Mouse (Mus musculus) intestine, embryonic 14.5 days (tissue): ENCODE data around the gene Zbed4. TPM values are rescaled to one million over a fixed set of nuclear protein-coding genes. Genes with fewer than 3 reads are reported as not detected.
"Not testable (repeated sequence)": the region's sequence is repeated elsewhere in the genome, so short reads cannot be mapped to it uniquely, and the experiment has no call there.

Experiments
- ATAC-seq: fragments of 200-750 bp; cut with Nextera tagmentation; replicated peaks from 2 replicates; pipeline ENCODE4 v1.8.0; 2017; ENCODE audit warnings: low read depth, moderate number of reproducible peaks, moderate TSS enrichment, moderate library complexity; ENCODE audit not compliant: low FRiP score, low TSS enrichment
- DNase-seq: peaks from one replicate; pipeline ENCODE4 v3.0.0-alpha.2; 2018; ENCODE audit warnings: low spot score
- H3K27ac ChIP-seq: fragments of 300-500 bp; sonication (generic); 2 replicates; pipeline ENCODE4 v1.5.1; 2014; ENCODE audit warnings: low read depth, mild to moderate bottlenecking, control low read depth
- H3K27me3 ChIP-seq: fragments of 300-500 bp; sonication (generic); replicated peaks from 2 replicates; pipeline ENCODE4 v1.6.1; 2014; ENCODE audit warnings: low read length, control low read depth; ENCODE audit not compliant: control insufficient read depth, insufficient read depth
- H3K36me3 ChIP-seq: fragments of 300-500 bp; sonication (generic); 2 replicates; pipeline ENCODE4 v1.6.1; 2014; ENCODE audit warnings: low read length, control low read depth; ENCODE audit not compliant: control insufficient read depth, insufficient read depth
- H3K4me1 ChIP-seq: fragments of 300-500 bp; sonication (generic); replicated peaks from 2 replicates; pipeline ENCODE4 v1.6.1; 2014; ENCODE audit warnings: low read length, control low read depth, mixed read lengths; ENCODE audit not compliant: control insufficient read depth, insufficient read depth
- H3K4me2 ChIP-seq: fragments of 300-500 bp; sonication (generic); 2 replicates; pipeline ENCODE4 v1.6.1; 2014; ENCODE audit warnings: low read length
- H3K4me3 ChIP-seq: fragments of 300-500 bp; sonication (generic); 2 replicates; pipeline ENCODE4 v1.5.1; 2014; ENCODE audit warnings: low read depth, low read length, control low read depth, mixed read lengths
- H3K9ac ChIP-seq: fragments of 300-500 bp; sonication (generic); 2 replicates; pipeline ENCODE4 v1.6.1; 2014; ENCODE audit warnings: mild to moderate bottlenecking, low read length
- H3K9me3 ChIP-seq: fragments of 300-500 bp; sonication (generic); 2 replicates; pipeline ENCODE4 v1.6.1; 2016; ENCODE audit warnings: low read length, control low read depth; ENCODE audit not compliant: control insufficient read depth
- WGBS: fragments of 180-500 bp; shearing (Covaris S2); extraction: QIAGEN DNeasy Blood & Tissue Kit; methylation state at CpG from one replicate; pipeline ENCODE4 v1.1.7; 2014; 5-methylcytosine and 5-hydroxymethylcytosine counted together
- polyA plus RNA-seq: library from polyadenylated mRNA; unstranded; fragments of >200 nt; fragmentation: Nextera tagmentation; extraction: Ambion mirVana; gene quantifications from 2 replicates; pipeline ENCODE4 v1.2.1, GENCODE M21; 2014

Zbed4 gene
- polyA plus RNA-seq, 1 experiment from 2014 or later = 19.5 TPM

- no peaks in the 10 kb centered on the region for H3K9me3 ChIP-seq
- peaks cover 23% of the 10 kb centered on the region for H3K36me3 ChIP-seq
- 17% methylated on average over 15 of the region's 15 CpGs for WGBS
- DNase-seq (no peak), ATAC-seq (0 out of 2 replicates have a peak, but pooled peaks have one; percentile 2)
- peak overlapping the region; percentile 92 for H3K9ac ChIP-seq
- H3K4me2 ChIP-seq = peak overlapping the region; percentile 91
- peaks cover 14% of the 10 kb centered on the region for H3K4me1 ChIP-seq
- no peaks in the 10 kb centered on the region for H3K27me3 ChIP-seq
- H3K4me3 ChIP-seq = peak overlapping the region; percentile 90
- peak overlapping the region; percentile 86; the same call in 1 of the 2 replicates for H3K27ac ChIP-seq
These were observed 18.9 kb upstream of the Zbed4 start for GRCm38 (mm10) chr15:88732405-88733020.

GRCm38 (mm10) chr15:88733041-88733751 lies 18.3 kb upstream of the Zbed4 start:
- peak overlapping the region; percentile 86 for H3K27ac ChIP-seq
- DNase-seq = peak; percentile 80
- peak; percentile 45 for ATAC-seq
- H3K27me3 ChIP-seq = no peaks in the 10 kb centered on the region
- H3K4me2 ChIP-seq = peak overlapping the region; percentile 91
- peak overlapping the region; percentile 90 for H3K4me3 ChIP-seq
- no peaks in the 10 kb centered on the region for H3K9me3 ChIP-seq
- peaks cover 14% of the 10 kb centered on the region for H3K4me1 ChIP-seq
- WGBS = under 1% methylated on average over 79 of the region's 86 CpGs
- peaks cover 20% of the 10 kb centered on the region for H3K36me3 ChIP-seq
- peak overlapping the region; percentile 92 for H3K9ac ChIP-seq

GRCm38 (mm10) chr15:88733834-88734571 lies 17.5 kb upstream of the Zbed4 start, which contains the start of gene Brd1:
Brd1 (minus strand) TSS chr15:88734233.
- Histone ChIP-seq H3K9ac (peak within 1 kb of the TSS; percentile 92), H3K4me2 (peak within 1 kb of the TSS; percentile 91), H3K36me3 (peaks cover 13% of the 10 kb centered on the region), H3K4me1 (peaks cover 14% of the 10 kb centered on the region), H3K4me3 (peak within 1 kb of the TSS; percentile 90), H3K27ac (peak within 1 kb of the TSS; percentile 86), H3K9me3 (no peaks in the 10 kb centered on the region), H3K27me3 (no peaks in the 10 kb centered on the region)
- peak; percentile 77 for DNase-seq
- WGBS = under 1% methylated on average over 63 of the region's 103 CpGs
- ATAC-seq = peak; percentile 80

- no peaks in the 10 kb centered on the region for H3K36me3 ChIP-seq
- H3K9ac ChIP-seq = no peak overlapping the region
- no peaks in the 10 kb centered on the region for H3K27me3 ChIP-seq
- peaks cover 14% of the 10 kb centered on the region for H3K4me1 ChIP-seq
- no peak overlapping the region for H3K4me3 ChIP-seq
- ATAC-seq = no peak
- H3K27ac ChIP-seq = no peak overlapping the region
- WGBS = 81% methylated on average over 4 of the region's 4 CpGs
- DNase-seq = no peak
- H3K9me3 ChIP-seq = no peaks in the 10 kb centered on the region
- no peak overlapping the region for H3K4me2 ChIP-seq
These were observed 15.3 kb upstream of the Zbed4 start for GRCm38 (mm10) chr15:88736166-88736565.

- Histone ChIP-seq H3K4me1 (no peaks in the 10 kb centered on the region; the same call in 1 of the 2 replicates), H3K36me3 (no peaks in the 10 kb centered on the region), H3K27me3 (no peaks in the 10 kb centered on the region), H3K27ac (no peak overlapping the region), H3K4me2 (no peak overlapping the region), H3K4me3 (no peak overlapping the region), H3K9ac (no peak overlapping the region), H3K9me3 (no peaks in the 10 kb centered on the region)
- ATAC-seq (no peak), DNase-seq (no peak)
- 83% methylated on average over 2 of the region's 2 CpGs for WGBS
These were observed 13.0 kb upstream of the Zbed4 start for GRCm38 (mm10) chr15:88738466-88738865.

GRCm38 (mm10) chr15:88741366-88741765 lies 10.1 kb upstream of the Zbed4 start:
- Histone ChIP-seq H3K27ac (no peak overlapping the region), H3K36me3 (no peaks in the 10 kb centered on the region), H3K4me2 (no peak overlapping the region), H3K4me1 (no peaks in the 10 kb centered on the region), H3K27me3 (no peaks in the 10 kb centered on the region), H3K4me3 (no peak overlapping the region), H3K9ac (no peak overlapping the region), H3K9me3 (no peaks in the 10 kb centered on the region)
- ATAC-seq (no peak), DNase-seq (no peak)
- WGBS = 76% methylated on average over 6 of the region's 6 CpGs

- not testable (repeated sequence) for H3K4me3 ChIP-seq, H3K9me3 ChIP-seq, H3K4me1 ChIP-seq, H3K4me2 ChIP-seq, ATAC-seq, H3K9ac ChIP-seq, H3K27me3 ChIP-seq, H3K36me3 ChIP-seq, H3K27ac ChIP-seq, DNase-seq
- 86% methylated on average over 5 of the region's 5 CpGs for WGBS
These were observed 8.1 kb upstream of the Zbed4 start for GRCm38 (mm10) chr15:88743371-88743770.

GRCm38 (mm10) chr15:88745347-88745746 lies 6.1 kb upstream of the Zbed4 start:
- ATAC-seq (no peak), DNase-seq (no peak)
- Histone ChIP-seq H3K9me3 (no peaks in the 10 kb centered on the region), H3K4me2 (no peak overlapping the region), H3K4me1 (no peaks in the 10 kb centered on the region), H3K27ac (no peak overlapping the region), H3K4me3 (no peak overlapping the region), H3K27me3 (no peaks in the 10 kb centered on the region), H3K9ac (no peak overlapping the region), H3K36me3 (no peaks in the 10 kb centered on the region)
- 74% methylated on average over 3 of the region's 3 CpGs for WGBS
